Mouse (Mus musculus) midbrain, postnatal 0 days (tissue): Measurements from ENCODE around the gene Zbtb16. TPM values are rescaled to one million over a fixed set of nuclear protein-coding genes. Genes with fewer than 3 reads are reported as not detected.

Experiments
- ATAC-seq: fragments of 200-750 bp; cut with Nextera tagmentation; 2 replicates; pipeline ENCODE4 v1.8.0; 2017; ENCODE audit warnings: moderate number of reproducible peaks, mild to moderate bottlenecking, moderate TSS enrichment, moderate library complexity; ENCODE audit not compliant: low FRiP score
- DNase-seq: peaks from one replicate; pipeline ENCODE4 v3.0.0-alpha.2; 2015; ENCODE audit warnings: low spot score
- H3K27ac ChIP-seq: fragments of 300-500 bp; sonication (generic); 2 replicates; pipeline ENCODE4 v1.5.1; 2014; ENCODE audit warnings: low read depth, mild to moderate bottlenecking, low read length, mixed read lengths
- H3K27me3 ChIP-seq: fragments of 300-500 bp; sonication (generic); 2 replicates; pipeline ENCODE4 v1.6.1; 2014; ENCODE audit warnings: low read length, control low read depth, mixed read lengths; ENCODE audit not compliant: insufficient read depth
- H3K36me3 ChIP-seq: fragments of 300-500 bp; sonication (generic); 2 replicates; pipeline ENCODE4 v1.6.1; 2014; ENCODE audit warnings: low read length, control low read depth, mixed read lengths; ENCODE audit not compliant: insufficient read depth
- H3K4me1 ChIP-seq: fragments of 300-500 bp; sonication (generic); 2 replicates; pipeline ENCODE4 v1.6.1; 2014; ENCODE audit warnings: mild to moderate bottlenecking, control low read depth, antibody characterized with exemption, low read length, mixed read lengths; ENCODE audit not compliant: insufficient read depth
- H3K4me2 ChIP-seq: fragments of 300-500 bp; sonication (generic); 2 replicates; pipeline ENCODE4 v1.6.1; 2014; ENCODE audit warnings: low read depth, mild to moderate bottlenecking, low read length, mixed read lengths; ENCODE audit not compliant: poor library complexity, severe bottlenecking
- H3K4me3 ChIP-seq: fragments of 300-500 bp; sonication (generic); 2 replicates; pipeline ENCODE4 v1.5.1; 2014; ENCODE audit warnings: low read depth, mild to moderate bottlenecking, low read length, moderate library complexity
- H3K9ac ChIP-seq: fragments of 300-500 bp; sonication (generic); replicated peaks from 2 replicates; pipeline ENCODE4 v1.6.1; 2014; ENCODE audit warnings: mild to moderate bottlenecking, low read length, moderate library complexity, mixed read lengths; ENCODE audit not compliant: poor library complexity, severe bottlenecking
- H3K9me3 ChIP-seq: fragments of 300-500 bp; sonication (generic); 2 replicates; pipeline ENCODE4 v1.6.1; 2016; ENCODE audit warnings: low read length, control low read depth
- CTCF ChIP-seq: IDR thresholded peaks from 2 replicates; pipeline ENCODE4 v1.5.1; 2016; ENCODE audit warnings: antibody characterized with exemption, mild to moderate bottlenecking
- WGBS: fragments of 180-500 bp; shearing (Covaris S2); extraction: QIAGEN DNeasy Blood & Tissue Kit; methylation state at CpG from one replicate; pipeline ENCODE4 v1.1.7; 2014; 5-methylcytosine and 5-hydroxymethylcytosine counted together
- polyA plus RNA-seq: library from polyadenylated mRNA; unstranded; fragments of >200 nt; fragmentation: Nextera tagmentation; extraction: Ambion mirVana; gene quantifications from 2 replicates; pipeline ENCODE4 v1.2.1, GENCODE M21; 2015
- total RNA-seq: library from RNA; depleted of rRNA; stranded (reverse); fragments of >200 nt; gene quantifications from 2 replicates; pipeline ENCODE4 v1.2.3, GENCODE M21; 2014

The Zbtb16 gene
- total and polyA plus RNA-seq, 2 experiments from 2014 or later: 6.1 to 8.3 TPM

DNA sequence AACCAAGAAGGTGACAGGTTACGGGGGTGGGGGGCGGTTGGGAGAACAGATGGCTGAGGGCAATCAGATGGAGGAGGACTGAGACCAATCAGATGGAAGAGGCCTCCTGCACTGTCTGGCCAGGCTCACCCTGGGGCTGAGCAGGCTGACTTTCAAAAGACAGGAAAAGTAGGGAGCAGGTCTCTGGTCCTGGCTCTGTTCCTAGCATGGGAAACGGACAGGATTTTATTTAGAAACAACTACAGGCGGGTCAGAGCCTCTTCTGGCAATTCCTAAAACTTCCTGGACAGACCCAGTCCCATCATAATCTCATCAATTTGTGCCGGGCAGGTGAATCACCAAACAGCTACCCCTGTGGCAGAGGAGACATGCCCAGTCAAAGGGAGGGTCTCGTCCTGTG, 102.9 kb downstream of the Zbtb16 start:
- WGBS: 71% methylated on average over 6 of the region's 6 CpGs
- 0 out of 2 replicates have a peak overlapping the region, but pooled peaks have one; percentile 13 for H3K9ac ChIP-seq
- ATAC-seq (no peak), DNase-seq (no peak)
- 0 out of 2 replicates have a peak overlapping the region, but pooled peaks have one; percentile 26 for H3K27ac ChIP-seq
- H3K4me1 ChIP-seq: peaks cover 38% of the 10 kb centered on the region
- H3K9me3 ChIP-seq: no peaks in the 10 kb centered on the region
- H3K36me3 ChIP-seq: no peaks in the 10 kb centered on the region
- no peaks in the 10 kb centered on the region for H3K27me3 ChIP-seq
- no peak for TF ChIP-seq CTCF
- no peak overlapping the region for H3K4me2 ChIP-seq
- H3K4me3 ChIP-seq: no peak overlapping the region

DNA sequence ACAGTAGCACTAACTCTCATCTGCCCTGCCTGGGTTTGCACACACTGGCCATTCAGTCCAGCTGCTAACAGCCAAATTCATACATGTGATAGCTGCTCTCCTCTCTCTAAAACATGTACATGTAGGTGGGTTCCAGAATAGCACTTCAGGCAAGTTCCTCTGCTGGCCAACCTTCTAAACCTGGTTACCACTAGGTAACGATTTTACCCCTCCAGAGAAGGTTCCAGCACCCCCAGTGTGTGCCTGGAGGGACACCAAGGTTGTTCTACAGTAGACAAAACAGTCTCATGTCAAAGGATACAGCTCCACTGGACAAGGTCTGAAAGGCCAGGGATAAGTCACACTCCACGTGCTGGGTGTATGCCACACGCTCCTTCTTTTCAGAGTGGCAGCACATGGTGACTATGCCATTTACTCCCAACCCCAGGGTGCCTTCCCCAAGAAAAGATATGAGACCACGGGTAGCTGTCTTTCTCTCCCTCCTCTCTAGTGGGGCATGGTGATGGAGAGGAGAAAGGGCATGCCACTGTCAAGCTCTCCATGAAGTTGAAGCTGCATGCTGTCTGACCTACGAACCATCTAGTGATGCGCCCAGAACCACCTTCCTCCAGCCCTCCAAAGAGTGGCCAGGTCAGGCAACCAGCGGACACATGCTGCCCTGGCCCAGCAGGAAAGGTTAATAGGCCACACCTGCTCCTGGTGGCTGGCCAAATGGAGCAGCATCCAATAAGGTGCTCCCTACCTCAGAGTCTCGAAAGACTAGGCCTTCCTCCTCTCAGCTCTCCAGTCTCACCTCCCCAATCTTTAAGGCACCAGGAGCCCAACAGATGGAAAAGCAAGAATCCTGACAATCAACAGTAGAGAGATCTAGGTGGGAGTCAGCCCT, 104.1 kb downstream of the Zbtb16 start:
- TF ChIP-seq CTCF: no peak
- DNase-seq: no peak
- H3K4me1 ChIP-seq: peaks cover 34% of the 10 kb centered on the region
- no peaks in the 10 kb centered on the region for H3K9me3 ChIP-seq
- no peak overlapping the region for H3K27ac ChIP-seq
- 83% methylated on average over 8 of the region's 8 CpGs for WGBS
- ATAC-seq: no peak
- no peaks in the 10 kb centered on the region for H3K27me3 ChIP-seq
- H3K9ac ChIP-seq: no peak overlapping the region
- no peak overlapping the region for H3K4me3 ChIP-seq
- H3K4me2 ChIP-seq: no peak overlapping the region
- no peaks in the 10 kb centered on the region for H3K36me3 ChIP-seq

GRCm38 (mm10) chr9:48730446-48730979, 105.5 kb downstream of the Zbtb16 start:
- no peak for TF ChIP-seq CTCF
- no peak overlapping the region for H3K9ac ChIP-seq
- H3K36me3 ChIP-seq: no peaks in the 10 kb centered on the region
- no peak overlapping the region for H3K4me2 ChIP-seq
- no peak overlapping the region for H3K4me3 ChIP-seq
- H3K27ac ChIP-seq: no peak overlapping the region
- H3K4me1 ChIP-seq: peaks cover 26% of the 10 kb centered on the region
- WGBS: 66% methylated on average over 10 of the region's 10 CpGs
- no peaks in the 10 kb centered on the region for H3K9me3 ChIP-seq
- no peak for ATAC-seq
- peak; percentile 49 for DNase-seq
- no peaks in the 10 kb centered on the region for H3K27me3 ChIP-seq

GRCm38 (mm10) chr9:48729471-48729870, 106.6 kb downstream of the Zbtb16 start:
- H3K9ac ChIP-seq: no peak overlapping the region
- no peak for ATAC-seq
- peaks cover 21% of the 10 kb centered on the region for H3K4me1 ChIP-seq
- WGBS: 63% methylated on average over 3 of the region's 3 CpGs
- no peaks in the 10 kb centered on the region for H3K9me3 ChIP-seq
- no peak overlapping the region for H3K27ac ChIP-seq
- no peak for TF ChIP-seq CTCF
- no peak for DNase-seq
- no peak overlapping the region for H3K4me3 ChIP-seq
- H3K36me3 ChIP-seq: no peaks in the 10 kb centered on the region
- H3K27me3 ChIP-seq: no peaks in the 10 kb centered on the region
- no peak overlapping the region for H3K4me2 ChIP-seq

- no peak overlapping the region for H3K9ac ChIP-seq
- H3K4me2 ChIP-seq: no peak overlapping the region
- DNase-seq: no peak
- WGBS: 63% methylated on average over 13 of the region's 13 CpGs
- ATAC-seq: no peak
- H3K4me1 ChIP-seq: peaks cover 25% of the 10 kb centered on the region
- no peak overlapping the region for H3K27ac ChIP-seq
- H3K36me3 ChIP-seq: no peaks in the 10 kb centered on the region
- no peaks in the 10 kb centered on the region for H3K9me3 ChIP-seq
- no peak for TF ChIP-seq CTCF
- H3K27me3 ChIP-seq: no peaks in the 10 kb centered on the region
- H3K4me3 ChIP-seq: no peak overlapping the region
These were observed 107.3 kb downstream of the Zbtb16 start for GRCm38 (mm10) chr9:48728731-48729123.

GRCm38 (mm10) chr9:48728083-48728730, 107.8 kb downstream of the Zbtb16 start:
- no peak for TF ChIP-seq CTCF
- no peaks in the 10 kb centered on the region for H3K27me3 ChIP-seq
- no peak overlapping the region for H3K4me2 ChIP-seq
- no peak overlapping the region for H3K27ac ChIP-seq
- H3K9ac ChIP-seq: no peak overlapping the region
- no peaks in the 10 kb centered on the region for H3K36me3 ChIP-seq
- no peak for DNase-seq
- ATAC-seq: no peak
- H3K4me1 ChIP-seq: peaks cover 26% of the 10 kb centered on the region
- H3K9me3 ChIP-seq: no peaks in the 10 kb centered on the region
- 46% methylated on average over 10 of the region's 10 CpGs for WGBS
- H3K4me3 ChIP-seq: no peak overlapping the region
